Mouse (Mus musculus): Measurements from ENCODE around the gene Golga3. TPM values are rescaled to one million over a fixed set of nuclear protein-coding genes. Genes with fewer than 3 reads are reported as not detected.
A peak's percentile ranks its signal among the peaks of the same experiment; 100 is the strongest.

Golga3 gene
- polyA plus RNA-seq, 1 experiment from 2014 or later: 19.3 TPM

- no peaks in the 10 kb centered on the region for H3K4me1 ChIP-seq
- ATAC-seq (ENCODE audit: insufficient read depth, low FRiP score, low read depth): no peak
- no peak overlapping the region for H3K27ac ChIP-seq
- no peaks in the 10 kb centered on the region for H3K9me3 ChIP-seq
- 85% methylated on average over 10 of the region's 10 CpGs for WGBS
- no peak overlapping the region for H3K4me3 ChIP-seq (replicated peaks)
- no peak overlapping the region for H3K9ac ChIP-seq
- peaks cover 50% of the 10 kb centered on the region for H3K36me3 ChIP-seq
- no peaks in the 10 kb centered on the region for H3K27me3 ChIP-seq (replicated peaks)
- no peak overlapping the region for H3K4me2 ChIP-seq
These were observed 26.8 kb downstream of the Golga3 start for GRCm38 (mm10) chr5:110203164-110203895.

GRCm38 (mm10) chr5:110204777-110205176 lies 28.3 kb downstream of the Golga3 start:
- H3K27me3 ChIP-seq (replicated peaks): no peaks in the 10 kb centered on the region
- H3K27ac ChIP-seq: no peak overlapping the region
- no peaks in the 10 kb centered on the region for H3K4me1 ChIP-seq
- WGBS: 78% methylated on average over 6 of the region's 6 CpGs
- H3K9me3 ChIP-seq: no peaks in the 10 kb centered on the region
- H3K4me3 ChIP-seq (replicated peaks): no peak overlapping the region
- ATAC-seq (ENCODE audit: insufficient read depth, low FRiP score, low read depth): no peak
- H3K4me2 ChIP-seq: no peak overlapping the region
- no peak overlapping the region for H3K9ac ChIP-seq
- peaks cover 62% of the 10 kb centered on the region for H3K36me3 ChIP-seq

- Histone ChIP-seq H3K36me3 (peaks cover 46% of the 10 kb centered on the region), H3K9ac (no peak overlapping the region), H3K27ac (no peak overlapping the region), H3K9me3 (no peaks in the 10 kb centered on the region), H3K27me3 (replicated peaks) (no peaks in the 10 kb centered on the region), H3K4me1 (no peaks in the 10 kb centered on the region), H3K4me2 (no peak overlapping the region), H3K4me3 (replicated peaks) (no peak overlapping the region)
- ATAC-seq (ENCODE audit: insufficient read depth, low FRiP score, low read depth): no peak
- WGBS: 83% methylated on average over 2 of the region's 2 CpGs
These were observed 34.8 kb downstream of the Golga3 start for GRCm38 (mm10) chr5:110211312-110211711.

- H3K9me3 ChIP-seq: no peaks in the 10 kb centered on the region
- no peaks in the 10 kb centered on the region for H3K4me1 ChIP-seq
- H3K4me3 ChIP-seq (replicated peaks): no peak overlapping the region
- ATAC-seq (ENCODE audit: insufficient read depth, low FRiP score, low read depth): no peak
- H3K9ac ChIP-seq: no peak overlapping the region
- 93% methylated on average over 3 of the region's 3 CpGs for WGBS
- no peaks in the 10 kb centered on the region for H3K27me3 ChIP-seq (replicated peaks)
- H3K36me3 ChIP-seq: peaks cover 54% of the 10 kb centered on the region
- no peak overlapping the region for H3K27ac ChIP-seq
- no peak overlapping the region for H3K4me2 ChIP-seq
These were observed 40.3 kb downstream of the Golga3 start for GRCm38 (mm10) chr5:110216780-110217179.

GRCm38 (mm10) chr5:110220331-110220730 lies 43.8 kb downstream of the Golga3 start:
- ATAC-seq (ENCODE audit: insufficient read depth, low FRiP score, low read depth): no peak
- Histone ChIP-seq H3K36me3 (peaks cover 58% of the 10 kb centered on the region), H3K27me3 (replicated peaks) (no peaks in the 10 kb centered on the region), H3K9me3 (no peaks in the 10 kb centered on the region), H3K27ac (no peak overlapping the region), H3K4me2 (no peak overlapping the region), H3K4me3 (replicated peaks) (no peak overlapping the region), H3K9ac (no peak overlapping the region), H3K4me1 (no peaks in the 10 kb centered on the region)
- 96% methylated on average over 4 of the region's 4 CpGs for WGBS

GRCm38 (mm10) chr5:110222757-110223156 lies 46.3 kb downstream of the Golga3 start:
- Histone ChIP-seq H3K36me3 (peaks cover 48% of the 10 kb centered on the region), H3K27me3 (replicated peaks) (no peaks in the 10 kb centered on the region), H3K4me3 (replicated peaks) (no peak overlapping the region), H3K27ac (no peak overlapping the region), H3K9me3 (no peaks in the 10 kb centered on the region), H3K9ac (no peak overlapping the region), H3K4me2 (no peak overlapping the region), H3K4me1 (no peaks in the 10 kb centered on the region)
- WGBS: 86% methylated on average over 6 of the region's 6 CpGs
- ATAC-seq (ENCODE audit: insufficient read depth, low FRiP score, low read depth): no peak

GRCm38 (mm10) chr5:110225056-110225455 lies 48.6 kb downstream of the Golga3 start:
- H3K4me1 ChIP-seq: 0 out of 2 replicates have a peak, but pooled peaks cover 3% of the 10 kb centered on the region
- H3K4me3 ChIP-seq (replicated peaks): no peak overlapping the region
- H3K36me3 ChIP-seq: peaks cover 33% of the 10 kb centered on the region
- no peaks in the 10 kb centered on the region for H3K9me3 ChIP-seq
- H3K27ac ChIP-seq: no peak overlapping the region
- no peak overlapping the region for H3K9ac ChIP-seq
- ATAC-seq (ENCODE audit: insufficient read depth, low FRiP score, low read depth): no peak
- H3K4me2 ChIP-seq: no peak overlapping the region
- 85% methylated on average over 3 of the region's 3 CpGs for WGBS
- no peaks in the 10 kb centered on the region for H3K27me3 ChIP-seq (replicated peaks)

- H3K36me3 ChIP-seq: peaks cover 13% of the 10 kb centered on the region
- no peak overlapping the region for H3K9ac ChIP-seq
- no peak for ATAC-seq (ENCODE audit: insufficient read depth, low FRiP score, low read depth)
- no peak overlapping the region for H3K4me2 ChIP-seq
- no peak overlapping the region for H3K27ac ChIP-seq
- H3K4me3 ChIP-seq (replicated peaks): no peak overlapping the region
- 0 out of 2 replicates have a peak, but pooled peaks cover 10% of the 10 kb centered on the region for H3K4me1 ChIP-seq
- no peaks in the 10 kb centered on the region for H3K9me3 ChIP-seq
- WGBS: 58% methylated on average over 1 of the region's 1 CpGs
- no peaks in the 10 kb centered on the region for H3K27me3 ChIP-seq (replicated peaks)
These were observed 50.9 kb downstream of the Golga3 start for GRCm38 (mm10) chr5:110227336-110227883.

GRCm38 (mm10) chr5:110230401-110230779 lies 53.9 kb downstream of the Golga3 start:
- H3K27ac ChIP-seq: peak overlapping the region; percentile 97
- H3K27me3 ChIP-seq (replicated peaks): no peaks in the 10 kb centered on the region
- H3K4me1 ChIP-seq: 0 out of 2 replicates have a peak, but pooled peaks cover 13% of the 10 kb centered on the region
- no peak for ATAC-seq (ENCODE audit: insufficient read depth, low FRiP score, low read depth)
- H3K9me3 ChIP-seq: no peaks in the 10 kb centered on the region
- no peaks in the 10 kb centered on the region; the same call in 1 of the 2 replicates for H3K36me3 ChIP-seq
- H3K4me3 ChIP-seq (replicated peaks): peak overlapping the region; percentile 96
- WGBS: 4% methylated on average over 8 of the region's 8 CpGs
- peak overlapping the region; percentile 98 for H3K9ac ChIP-seq
- peak overlapping the region; percentile 61 for H3K4me2 ChIP-seq

GRCm38 (mm10) chr5:110230780-110231461 lies 54.4 kb downstream of the Golga3 start, which contains the start of gene Ankle2:
Gene Ankle2 (plus strand): TSS chr5:110231004.
- Histone ChIP-seq H3K4me2 (peak within 1 kb of the TSS; percentile 61), H3K27me3 (replicated peaks) (no peaks in the 10 kb centered on the region), H3K4me3 (replicated peaks) (peak within 1 kb of the TSS; percentile 96), H3K27ac (peak within 1 kb of the TSS; percentile 97), H3K9ac (peak within 1 kb of the TSS; percentile 98), H3K4me1 (0 out of 2 replicates have a peak, but pooled peaks cover 13% of the 10 kb centered on the region), H3K9me3 (no peaks in the 10 kb centered on the region), H3K36me3 (no peaks in the 10 kb centered on the region)
- under 1% methylated on average over 81 of the region's 81 CpGs for WGBS
- peak; percentile 98 for ATAC-seq (ENCODE audit: insufficient read depth, low FRiP score, low read depth)

GRCm38 (mm10) chr5:110231638-110232037 lies 55.1 kb downstream of the Golga3 start:
- Histone ChIP-seq H3K4me2 (peak overlapping the region; percentile 61), H3K4me1 (0 out of 2 replicates have a peak, but pooled peaks cover 13% of the 10 kb centered on the region)

GRCm38 (mm10) chr5:110232346-110232745 lies 55.8 kb downstream of the Golga3 start:
- Histone ChIP-seq H3K9me3 (no peaks in the 10 kb centered on the region), H3K27me3 (replicated peaks) (no peaks in the 10 kb centered on the region), H3K36me3 (peaks cover 3% of the 10 kb centered on the region; the same call in 1 of the 2 replicates), H3K9ac (no peak overlapping the region), H3K4me1 (0 out of 2 replicates have a peak, but pooled peaks cover 13% of the 10 kb centered on the region), H3K4me3 (replicated peaks) (no peak overlapping the region), H3K4me2 (peak overlapping the region; percentile 61; the same call in 1 of the 2 replicates), H3K27ac (no peak overlapping the region)
- ATAC-seq (ENCODE audit: insufficient read depth, low FRiP score, low read depth): no peak
- 80% methylated on average over 6 of the region's 6 CpGs for WGBS

More at GRCm38 (mm10) chr5:110231638-110232037, 55.1 kb downstream of the Golga3 start:
- Histone ChIP-seq H3K27ac (no peak overlapping the region), H3K4me3 (replicated peaks) (peak overlapping the region; percentile 96), H3K36me3 (peaks cover under 1% of the 10 kb centered on the region; the same call in 1 of the 2 replicates), H3K27me3 (replicated peaks) (no peaks in the 10 kb centered on the region), H3K9ac (no peak overlapping the region; the same call in 1 of the 2 replicates), H3K9me3 (no peaks in the 10 kb centered on the region)
- WGBS: 41% methylated on average over 13 of the region's 13 CpGs
- no peak for ATAC-seq (ENCODE audit: insufficient read depth, low FRiP score, low read depth)
